Mouse (Mus musculus) adrenal gland, adult 18-20 months (tissue): ENCODE measurements around the gene Tgm6. TPM values are rescaled to one million over a fixed set of nuclear protein-coding genes. Genes with fewer than 3 reads are reported as not detected.

Experiments used
- DNase-seq, 2 experiments: peaks; one replicate each; pipeline ENCODE4 v3.0.0; 2021 to 2022; ENCODE audit warnings: low spot score in 2 of 2
- long read RNA-seq, 2 experiments: library from polyadenylated mRNA; stranded (forward); transcript quantifications; one replicate each; pipeline ENCODE4 v2.0.0; 2021
- total RNA-seq, 2 experiments: library from RNA; stranded (reverse); gene quantifications; 1 replicate in 1 of 2; 2 replicates in 1 of 2; pipeline ENCODE4 v1.2.3; 2021

Tgm6 gene
- total RNA-seq, result not detected
- long read RNA-seq, experiment 1, result 0 reads
- long read RNA-seq, experiment 2, result 0 reads

GRCm38 (mm10) chr2:130112116-130112515 is at the start of gene Tgm6:
Tgm6 (plus strand) TSS chr2:130112416.
- DNase-seq, result no peak

- no peak for DNase-seq
These were observed 44.0 kb upstream of the Tgm6 start for GRCm38 (mm10) chr2:130068228-130068627.

- peak in 1 of 2 experiments; percentile 20 for DNase-seq
These were observed 41.8 kb upstream of the Tgm6 start for GRCm38 (mm10) chr2:130070396-130070795.

GRCm38 (mm10) chr2:130112804-130113203 is 588 bp downstream of the Tgm6 start:
- no peak for DNase-seq

- DNase-seq, result no peak
These were observed 1.2 kb downstream of the Tgm6 start for GRCm38 (mm10) chr2:130113379-130113778.

GRCm38 (mm10) chr2:130118649-130119048 is 6.4 kb downstream of the Tgm6 start:
- no peak for DNase-seq

- DNase-seq, result no peak
These were observed 13.3 kb downstream of the Tgm6 start for GRCm38 (mm10) chr2:130125279-130126059.

- DNase-seq, result no peak
These were observed 13.9 kb downstream of the Tgm6 start for GRCm38 (mm10) chr2:130126073-130126472.

GRCm38 (mm10) chr2:130129687-130130086 is 17.5 kb downstream of the Tgm6 start:
- no peak for DNase-seq

- DNase-seq, result no peak
These were observed 30.8 kb downstream of the Tgm6 start for GRCm38 (mm10) chr2:130143011-130143410.

GRCm38 (mm10) chr2:130144703-130145324 is 32.6 kb downstream of the Tgm6 start:
- DNase-seq, result no peak

GRCm38 (mm10) chr2:130146089-130146668 is 34.0 kb downstream of the Tgm6 start:
- no peak for DNase-seq

- peak in 1 of 2 experiments; percentile 16 for DNase-seq
These were observed 43.0 kb downstream of the Tgm6 start for GRCm38 (mm10) chr2:130155171-130155570.

- no peak for DNase-seq
These were observed 43.6 kb downstream of the Tgm6 start for GRCm38 (mm10) chr2:130155851-130156250.

GRCm38 (mm10) chr2:130157231-130158087 is 45.2 kb downstream of the Tgm6 start:
- no peak for DNase-seq

- no peak for DNase-seq
These were observed 45.8 kb downstream of the Tgm6 start for GRCm38 (mm10) chr2:130158088-130158437.

- DNase-seq, result no peak
These were observed 50.5 kb downstream of the Tgm6 start for GRCm38 (mm10) chr2:130162701-130163100.

GRCm38 (mm10) chr2:130166311-130167214 is 54.3 kb downstream of the Tgm6 start:
- no peak for DNase-seq

- peak; percentile 29 to 51 for DNase-seq
These were observed 55.6 kb downstream of the Tgm6 start for GRCm38 (mm10) chr2:130167861-130168260.

GRCm38 (mm10) chr2:130171674-130172073 is 59.5 kb downstream of the Tgm6 start:
- DNase-seq, result no peak
